Mouse (Mus musculus) midbrain, embryonic 11.5 days (tissue): ENCODE results near the gene Wdr73. TPM values are rescaled to one million over a fixed set of nuclear protein-coding genes. Genes with fewer than 3 reads are reported as not detected.
"Not testable (repeated sequence)": the region's sequence is repeated elsewhere in the genome, so short reads cannot be mapped to it uniquely, and the experiment has no call there.

Experiments used
- ATAC-seq: fragments of 200-750 bp; cut with Nextera tagmentation; 2 replicates; pipeline ENCODE4 v1.8.0; 2017; ENCODE audit warnings: moderate TSS enrichment, moderate library complexity; ENCODE audit not compliant: low FRiP score
- DNase-seq: peaks from one replicate; pipeline ENCODE4 v3.0.0; 2015; ENCODE audit warnings: low spot score; ENCODE audit errors: missing footprints
- H3K27ac ChIP-seq: fragments of 300-500 bp; sonication (generic); 2 replicates; pipeline ENCODE4 v1.5.1; 2014; ENCODE audit warnings: low read depth, low read length
- H3K27me3 ChIP-seq: fragments of 300-500 bp; sonication (generic); 2 replicates; pipeline ENCODE4 v1.6.1; 2014; ENCODE audit warnings: mild to moderate bottlenecking, low read length, moderate library complexity, mixed read lengths; ENCODE audit not compliant: control insufficient read depth, insufficient read depth
- H3K36me3 ChIP-seq: fragments of 300-500 bp; sonication (generic); 2 replicates; pipeline ENCODE4 v1.6.1; 2014; ENCODE audit warnings: mild to moderate bottlenecking, low read length, moderate library complexity, mixed read lengths; ENCODE audit not compliant: control insufficient read depth, insufficient read depth
- H3K4me1 ChIP-seq: fragments of 300-500 bp; sonication (generic); 2 replicates; pipeline ENCODE4 v1.6.1; 2014; ENCODE audit warnings: low read length; ENCODE audit not compliant: control insufficient read depth, insufficient read depth
- H3K4me2 ChIP-seq: fragments of 300-500 bp; sonication (generic); 2 replicates; pipeline ENCODE4 v1.6.1; 2014; ENCODE audit warnings: mild to moderate bottlenecking, moderate library complexity
- H3K4me3 ChIP-seq: fragments of 300-500 bp; sonication (generic); 2 replicates; pipeline ENCODE4 v1.5.1; 2014; ENCODE audit warnings: low read depth, low read length
- H3K9ac ChIP-seq: fragments of 300-500 bp; sonication (generic); 2 replicates; pipeline ENCODE4 v1.6.1; 2014; ENCODE audit warnings: low read length
- H3K9me3 ChIP-seq: fragments of 300-500 bp; sonication (generic); 2 replicates; pipeline ENCODE4 v1.6.1; 2016; ENCODE audit warnings: low read length; ENCODE audit not compliant: control insufficient read depth
- WGBS: fragments of 180-500 bp; shearing (Covaris S2); extraction: QIAGEN DNeasy Blood & Tissue Kit; methylation state at CpG from one replicate; pipeline ENCODE4 v1.1.7; 2014; 5-methylcytosine and 5-hydroxymethylcytosine counted together
- polyA plus RNA-seq: library from polyadenylated mRNA; unstranded; fragments of >200 nt; fragmentation: Nextera tagmentation; extraction: Ambion mirVana; gene quantifications from 2 replicates; pipeline ENCODE4 v1.2.1, GENCODE M21; 2014

The Wdr73 gene
- 36.1 and 41.2 TPM in 2 replicates for polyA plus RNA-seq

- peak; percentile 99 for DNase-seq
- H3K4me3 ChIP-seq, result peak within 1 kb of the TSS; percentile 74
- H3K27ac ChIP-seq, result no peak within 1 kb of the TSS
- peaks cover 8% of the 10 kb centered on the region for H3K36me3 ChIP-seq
- no peaks in the 10 kb centered on the region for H3K9me3 ChIP-seq
- ATAC-seq, result peak; percentile 94
- H3K4me2 ChIP-seq, result peak within 1 kb of the TSS; percentile 79
- H3K9ac ChIP-seq, result peak within 1 kb of the TSS; percentile 79
- H3K4me1 ChIP-seq, result peaks cover 12% of the 10 kb centered on the region
- H3K27me3 ChIP-seq, result no peaks in the 10 kb centered on the region
- 0% methylated on average over 36 of the region's 36 CpGs for WGBS
Observed at GRCm38 (mm10) chr7:80900944-80901501, at the start of gene Wdr73. Wdr73 (minus strand) TSS chr7:80901269.

- H3K27ac ChIP-seq, result peak within 1 kb of the TSS; percentile 98
- H3K27me3 ChIP-seq, result no peaks in the 10 kb centered on the region
- H3K4me1 ChIP-seq, result peaks cover 13% of the 10 kb centered on the region
- DNase-seq (peak; percentile 100), ATAC-seq (peak; percentile 99)
- peak within 1 kb of the TSS; percentile 92 for H3K9ac ChIP-seq
- H3K36me3 ChIP-seq, result peaks cover 3% of the 10 kb centered on the region; the same call in 1 of the 2 replicates
- H3K9me3 ChIP-seq, result no peaks in the 10 kb centered on the region
- H3K4me3 ChIP-seq, result peak within 1 kb of the TSS; percentile 89
- H3K4me2 ChIP-seq, result peak within 1 kb of the TSS; percentile 89
- 2% methylated on average over 44 of the region's 44 CpGs for WGBS
Observed at GRCm38 (mm10) chr7:80947445-80948350, 46.6 kb upstream of the Wdr73 start, which contains the start of gene Sec11a. Sec11a (minus strand) TSS chr7:80947780.

GRCm38 (mm10) chr7:80939808-80940207 is 38.7 kb upstream of the Wdr73 start:
- ATAC-seq, result no peak
- H3K9me3 ChIP-seq, result no peaks in the 10 kb centered on the region
- no peak overlapping the region for H3K27ac ChIP-seq
- no peak overlapping the region for H3K9ac ChIP-seq
- H3K36me3 ChIP-seq, result no peaks in the 10 kb centered on the region
- H3K4me2 ChIP-seq, result no peak overlapping the region
- no peaks in the 10 kb centered on the region for H3K4me1 ChIP-seq
- DNase-seq, result no peak
- H3K27me3 ChIP-seq, result no peaks in the 10 kb centered on the region
- WGBS, result 94% methylated on average over 4 of the region's 4 CpGs
- no peak overlapping the region for H3K4me3 ChIP-seq

GRCm38 (mm10) chr7:80937304-80937666 is 36.2 kb upstream of the Wdr73 start:
- ATAC-seq, result not testable (repeated sequence)

GRCm38 (mm10) chr7:80936617-80937303 is 35.7 kb upstream of the Wdr73 start:
- WGBS, result 85% methylated on average over 7 of the region's 7 CpGs
- not testable (repeated sequence) for H3K4me2 ChIP-seq, H3K27ac ChIP-seq, H3K36me3 ChIP-seq, H3K4me3 ChIP-seq, ATAC-seq, H3K9me3 ChIP-seq, H3K27me3 ChIP-seq, H3K4me1 ChIP-seq, H3K9ac ChIP-seq, DNase-seq

More at GRCm38 (mm10) chr7:80937304-80937666, 36.2 kb upstream of the Wdr73 start:
- H3K9me3 ChIP-seq, H3K27ac ChIP-seq, H3K36me3 ChIP-seq, H3K4me2 ChIP-seq, H3K27me3 ChIP-seq, DNase-seq, H3K4me1 ChIP-seq, H3K4me3 ChIP-seq, H3K9ac ChIP-seq: not testable (repeated sequence)

GRCm38 (mm10) chr7:80935834-80936233 is 34.8 kb upstream of the Wdr73 start:
- Histone ChIP-seq H3K4me2 (no peak overlapping the region), H3K36me3 (no peaks in the 10 kb centered on the region; the same call in 1 of the 2 replicates), H3K9ac (no peak overlapping the region), H3K27ac (no peak overlapping the region), H3K4me3 (no peak overlapping the region), H3K9me3 (no peaks in the 10 kb centered on the region), H3K27me3 (no peaks in the 10 kb centered on the region), H3K4me1 (no peaks in the 10 kb centered on the region)
- WGBS, result 97% methylated on average over 1 of the region's 1 CpGs
- DNase-seq, result no peak
- no peak for ATAC-seq

GRCm38 (mm10) chr7:80932777-80933176 is 31.7 kb upstream of the Wdr73 start:
- Histone ChIP-seq H3K27me3 (no peaks in the 10 kb centered on the region), H3K9ac (no peak overlapping the region), H3K36me3 (no peaks in the 10 kb centered on the region; the same call in 1 of the 2 replicates), H3K4me3 (no peak overlapping the region), H3K4me1 (no peaks in the 10 kb centered on the region), H3K9me3 (no peaks in the 10 kb centered on the region), H3K4me2 (no peak overlapping the region), H3K27ac (no peak overlapping the region)
- 82% methylated on average over 1 of the region's 1 CpGs for WGBS
- ATAC-seq (no peak), DNase-seq (peak; percentile 57)

GRCm38 (mm10) chr7:80931618-80932207 is 30.6 kb upstream of the Wdr73 start:
- DNase-seq, result peak; percentile 56
- H3K27ac ChIP-seq, result no peak overlapping the region
- 92% methylated on average over 8 of the region's 8 CpGs for WGBS
- no peak overlapping the region for H3K4me3 ChIP-seq
- no peak overlapping the region for H3K4me2 ChIP-seq
- no peaks in the 10 kb centered on the region for H3K27me3 ChIP-seq
- no peak for ATAC-seq
- no peaks in the 10 kb centered on the region for H3K4me1 ChIP-seq
- no peak overlapping the region for H3K9ac ChIP-seq
- peaks cover 3% of the 10 kb centered on the region; the same call in 1 of the 2 replicates for H3K36me3 ChIP-seq
- no peaks in the 10 kb centered on the region for H3K9me3 ChIP-seq
